ENCODE assay signal across 9 mouse cellular contexts in genomic region chr8:31460349-31460748, GRCm38 (mm10).
DNase-seq lines count a peak whose midpoint lies in the region; ATAC-seq lines count a peak whose summit lies in the region.
"Had no signal": no experiment of that assay in that cellular context is flagged by ENCODE, and none has a peak within 500 bp of the region (broad histone marks: within the 10 kb centered on the region; RNA-seq: fewer than 3 reads in every experiment).

No protein-coding gene starts in this region.

- no peak overlapping the region for H3K9ac ChIP-seq in hindbrain, embryonic 14.5 days
- no peak overlapping the region for H3K9ac ChIP-seq in hindbrain, embryonic 11.5 days (ENCODE audit: low read depth, low read length)
- H3K9ac ChIP-seq in liver, embryonic 11.5 days (ENCODE audit: low read depth, low read length) = no peak overlapping the region

- H3K4me2 ChIP-seq in hindbrain, embryonic 14.5 days (replicated peaks) = no peak overlapping the region
- H3K4me2 ChIP-seq in hindbrain, embryonic 11.5 days (replicated peaks; ENCODE audit: low read depth, low read length) = no peak overlapping the region
- no peak overlapping the region for H3K4me2 ChIP-seq in liver, embryonic 11.5 days

- no peak overlapping the region for H3K27ac ChIP-seq in hindbrain, embryonic 14.5 days
- H3K27ac ChIP-seq in hindbrain, embryonic 11.5 days (ENCODE audit: low read depth, low read length) = no peak overlapping the region
- H3K27ac ChIP-seq in liver, embryonic 11.5 days (ENCODE audit: low read depth, low read length) = no peak overlapping the region

- ATAC-seq in hindbrain, embryonic 14.5 days (ENCODE audit: low FRiP score) = peak; percentile 43; the same call in 1 of the 2 replicates
- ATAC-seq in hindbrain, embryonic 11.5 days (ENCODE audit: low FRiP score) = no peak
- ATAC-seq in liver, embryonic 11.5 days (replicated peaks; ENCODE audit: low FRiP score) = no peak

- no peaks in the 10 kb centered on the region for H3K27me3 ChIP-seq in hindbrain, embryonic 14.5 days (ENCODE audit: control insufficient read depth, insufficient read depth, low read length)
- no peaks in the 10 kb centered on the region for H3K27me3 ChIP-seq in hindbrain, embryonic 11.5 days (ENCODE audit: control insufficient read depth, insufficient read depth, low read length)
- no peaks in the 10 kb centered on the region for H3K27me3 ChIP-seq in liver, embryonic 11.5 days (replicated peaks; ENCODE audit: control insufficient read depth, insufficient read depth, low read length)

- H3K36me3 ChIP-seq in hindbrain, embryonic 14.5 days (replicated peaks; ENCODE audit: control insufficient read depth, insufficient read depth) = no peaks in the 10 kb centered on the region
- no peaks in the 10 kb centered on the region for H3K36me3 ChIP-seq in hindbrain, embryonic 11.5 days (ENCODE audit: control insufficient read depth, insufficient read depth, low read length)
- H3K36me3 ChIP-seq in liver, embryonic 11.5 days (ENCODE audit: control insufficient read depth, insufficient read depth, low read length) = no peaks in the 10 kb centered on the region
- H3K36me3 ChIP-seq: G1E had no signal

- no peak overlapping the region for H3K4me3 ChIP-seq in hindbrain, embryonic 14.5 days (replicated peaks; ENCODE audit: low read length)
- H3K4me3 ChIP-seq in hindbrain, embryonic 11.5 days (ENCODE audit: low read depth, low read length) = no peak overlapping the region
- no peak overlapping the region for H3K4me3 ChIP-seq in liver, embryonic 11.5 days (ENCODE audit: low read depth, low read length)

- no peaks in the 10 kb centered on the region for H3K4me1 ChIP-seq in hindbrain, embryonic 14.5 days (replicated peaks; ENCODE audit: control insufficient read depth, insufficient read depth, low read length)
- no peaks in the 10 kb centered on the region for H3K4me1 ChIP-seq in hindbrain, embryonic 11.5 days (replicated peaks; ENCODE audit: control insufficient read depth, insufficient read depth, low read length)
- no peaks in the 10 kb centered on the region for H3K4me1 ChIP-seq in liver, embryonic 11.5 days (replicated peaks; ENCODE audit: control insufficient read depth, insufficient read depth, low read length)

- intact Hi-C loops in left cerebral cortex, postnatal 4 days (cut with DNase I) = no loop called here

- H3K9me3 ChIP-seq in hindbrain, embryonic 14.5 days (ENCODE audit: control insufficient read depth, low read length) = no peaks in the 10 kb centered on the region
- H3K9me3 ChIP-seq in hindbrain, embryonic 11.5 days (ENCODE audit: control insufficient read depth, low read length) = no peaks in the 10 kb centered on the region
- no peaks in the 10 kb centered on the region for H3K9me3 ChIP-seq in liver, embryonic 11.5 days (ENCODE audit: control insufficient read depth, low read length)
- H3K9me3 ChIP-seq: G1E had no signal

- WGBS in hindbrain, embryonic 14.5 days = 70% methylated on average over 3 of the region's 3 CpGs
- 86% methylated on average over 3 of the region's 3 CpGs for WGBS in hindbrain, embryonic 11.5 days
- 76% methylated on average over 3 of the region's 3 CpGs for WGBS in liver, embryonic 11.5 days

- DNase-seq in hindbrain, embryonic 14.5 days (ENCODE audit: low spot score) = peak; percentile 43
- DNase-seq in hindbrain, embryonic 11.5 days (ENCODE audit: low spot score) = no peak
- DNase-seq in ovary, adult 18-20 months (ENCODE audit: low spot score) = peak; percentile 3
- DNase-seq in ovary, postnatal 14 days (ENCODE audit: low spot score) = no peak
- peak; percentile 32 for DNase-seq in brain, adult 2 months (ENCODE audit: low read depth, low spot score)
- DNase-seq in left cerebral cortex, postnatal 4 days = peak; percentile 89
- no peak for DNase-seq in liver, embryonic 11.5 days (ENCODE audit: low spot score)
- DNase-seq in urinary bladder, postnatal 10 days (ENCODE audit: low spot score) = no peak

Comparison
In these comparisons a context has a peak if more than half of its experiments do, and no peak if none do; other contexts are left out.
1. DNase-seq: peak in hindbrain, embryonic 14.5 days (single experiment), ovary, adult 18-20 months (single experiment), brain, adult 2 months (single experiment) and left cerebral cortex, postnatal 4 days (single experiment); none in hindbrain, embryonic 11.5 days (single experiment), ovary, postnatal 14 days (single experiment), liver, embryonic 11.5 days (single experiment) and urinary bladder, postnatal 10 days (single experiment).